Mouse (Mus musculus): ENCODE measurements around the gene Tgfbr1.
A peak's percentile ranks its signal among the peaks of the same experiment; 100 is the strongest.

DNA sequence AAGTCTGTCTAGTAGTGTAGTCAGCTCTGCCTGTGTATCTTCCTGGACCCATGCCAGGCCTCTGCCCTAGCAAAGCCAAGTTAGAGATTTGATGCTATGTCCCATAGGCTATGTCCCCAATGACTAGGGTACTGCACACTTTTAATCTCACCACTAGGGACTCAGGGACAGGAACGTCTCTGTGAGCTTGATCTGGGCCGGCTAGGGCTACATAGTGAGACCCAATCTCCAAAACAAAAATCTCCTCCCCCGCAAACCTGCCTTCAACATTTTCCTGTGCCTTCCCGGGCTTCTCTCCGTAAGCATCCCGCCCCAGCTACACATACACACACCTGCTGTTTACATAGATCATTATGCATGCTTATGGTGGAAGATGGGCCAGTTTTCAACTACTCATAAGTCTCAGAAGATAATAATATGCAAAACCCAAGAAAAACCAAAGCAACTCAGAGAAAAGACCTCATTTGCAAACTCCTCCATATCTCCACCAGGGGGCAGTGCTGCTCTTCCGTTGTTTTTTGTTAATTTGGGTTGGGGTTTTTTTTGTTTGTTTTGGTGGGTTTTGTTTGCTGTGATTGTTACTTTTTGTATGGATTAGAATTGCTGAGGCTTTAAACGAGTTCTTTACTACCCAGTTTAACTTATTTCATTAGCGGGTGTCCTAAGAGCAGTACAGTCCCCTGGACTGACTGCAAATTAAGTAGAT, 66.4 kb downstream of the Tgfbr1 start:
- TF ChIP-seq USF2 (IDR thresholded peaks at IDR 0.05; ENCODE audit: borderline replicate concordance in 1 of 2, insufficient read depth in 1 of 2, low read depth in 1 of 2, low read length in 2 of 2) (no peak), POLR2A (IDR thresholded peaks at IDR 0.05; ENCODE audit: control insufficient read depth in 1 of 2, insufficient read depth in 1 of 2, low read depth in 1 of 2, low read length in 2 of 2, poor library complexity in 1 of 2) (no peak), CTCF (IDR thresholded peaks at IDR 0.05 in 2 of 3, conservative IDR thresholded peaks at IDR 0.05 in 1 of 3; ENCODE audit: control insufficient read depth in 1 of 3, insufficient read depth in 1 of 3, low read depth in 2 of 3, low read length in 3 of 3, poor library complexity in 1 of 3, severe bottlenecking in 1 of 3) (peak; percentile 50 to 83 (median 69)), MXI1 (IDR thresholded peaks at IDR 0.05; ENCODE audit: low read depth, low read length) (no peak; the same call in 1 of the 2 replicates), ZC3H11A (IDR thresholded peaks at IDR 0.05; ENCODE audit: low read depth, low read length) (peak; percentile 82), MYB (IDR thresholded peaks at IDR 0.05; ENCODE audit: low read depth, low read length) (no peak), NRF1 (IDR thresholded peaks at IDR 0.05; ENCODE audit: insufficient read depth, low read depth, low read length, poor library complexity, severe bottlenecking) (no peak)

Data from MEL (cell line).